Mouse (Mus musculus): ENCODE results near the gene Kpna4.

Kpna4 gene

GRCm38 (mm10) chr3:69126509-69127345, at the start of gene Kpna4:
Kpna4 (minus strand) TSS chr3:69127113.
- peak; percentile 97 for DNase-seq (ENCODE audit: low spot score)

DNA sequence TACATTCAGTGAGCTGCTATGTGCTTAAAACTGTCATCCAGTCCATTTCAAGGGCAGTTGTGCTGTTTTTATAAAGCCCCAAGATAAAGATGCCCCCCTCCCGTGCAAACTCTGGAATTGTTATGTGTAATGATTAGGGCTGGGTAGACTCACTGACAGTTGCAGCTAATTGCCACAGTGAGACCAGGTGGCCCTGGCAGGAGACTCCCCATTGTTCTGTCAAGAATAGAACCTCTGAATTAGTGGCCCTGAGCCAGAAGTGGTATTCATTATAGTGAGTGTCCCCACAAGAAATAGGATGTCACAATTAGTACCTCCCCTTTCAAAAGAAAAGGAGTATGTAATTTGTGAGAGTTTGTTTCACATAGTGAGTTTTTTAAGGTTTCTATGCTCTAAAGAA, 48.3 kb upstream of the Kpna4 start:
- DNase-seq (ENCODE audit: low spot score), result no peak

- DNase-seq (ENCODE audit: low spot score), result no peak
These were observed 44.2 kb upstream of the Kpna4 start for GRCm38 (mm10) chr3:69171123-69171522.

GRCm38 (mm10) chr3:69169796-69170195, 42.9 kb upstream of the Kpna4 start:
- no peak for DNase-seq (ENCODE audit: low spot score)

GRCm38 (mm10) chr3:69168724-69169123, 41.8 kb upstream of the Kpna4 start:
- no peak for DNase-seq (ENCODE audit: low spot score)

GRCm38 (mm10) chr3:69163057-69163456, 36.1 kb upstream of the Kpna4 start:
- no peak for DNase-seq (ENCODE audit: low spot score)

- no peak for DNase-seq (ENCODE audit: low spot score)
These were observed 33.5 kb upstream of the Kpna4 start for GRCm38 (mm10) chr3:69160429-69160828.

- no peak for DNase-seq (ENCODE audit: low spot score)
These were observed 32.6 kb upstream of the Kpna4 start for GRCm38 (mm10) chr3:69159501-69159900.

GRCm38 (mm10) chr3:69157886-69158285, 31.0 kb upstream of the Kpna4 start:
- no peak for DNase-seq (ENCODE audit: low spot score)

GRCm38 (mm10) chr3:69156484-69156883, 29.6 kb upstream of the Kpna4 start:
- DNase-seq (ENCODE audit: low spot score), result no peak

- DNase-seq (ENCODE audit: low spot score), result no peak
These were observed 27.8 kb upstream of the Kpna4 start for GRCm38 (mm10) chr3:69154691-69155090.

DNA sequence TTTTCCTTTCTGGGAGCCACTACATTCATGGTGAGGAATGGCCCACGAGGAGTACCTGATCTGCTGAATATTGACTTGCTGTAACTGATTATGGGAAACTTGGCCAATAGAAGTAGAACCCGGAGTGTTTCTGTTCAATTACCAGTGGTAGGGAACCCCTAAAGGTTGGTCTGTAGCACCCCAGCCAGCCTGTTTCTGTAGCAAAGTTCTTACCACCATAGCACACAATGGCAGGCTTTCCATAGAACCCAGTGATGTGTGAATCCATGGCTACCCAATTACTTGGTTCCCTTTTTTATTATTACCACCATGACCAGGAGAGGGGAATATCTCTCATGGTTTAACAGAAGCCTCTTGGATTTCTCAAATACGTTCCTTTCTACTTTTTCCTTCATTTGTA, 24.0 kb upstream of the Kpna4 start:
- no peak for DNase-seq (ENCODE audit: low spot score)

GRCm38 (mm10) chr3:69142372-69142994, 15.6 kb upstream of the Kpna4 start:
- DNase-seq (ENCODE audit: low spot score), result no peak

DNA sequence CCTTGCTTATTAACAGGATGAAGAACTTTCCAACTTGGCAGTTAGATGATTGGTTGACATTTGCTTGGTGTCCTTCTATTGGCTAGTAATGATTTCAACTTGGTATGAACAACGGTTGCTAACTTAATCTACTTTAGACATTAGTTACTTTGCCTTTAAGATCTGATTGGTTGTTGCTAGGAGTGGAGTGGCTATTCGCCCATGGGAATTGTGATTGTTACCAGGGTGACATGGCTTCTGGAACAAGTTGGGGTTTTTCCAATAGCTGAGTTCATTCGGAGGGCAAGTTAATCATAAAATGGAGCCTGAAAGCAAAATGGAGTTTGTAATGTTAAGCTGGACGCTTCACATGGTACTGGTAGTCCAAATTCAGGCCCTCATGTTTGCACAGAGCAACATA, 13.9 kb upstream of the Kpna4 start:
- DNase-seq (ENCODE audit: low spot score), result no peak

DNA sequence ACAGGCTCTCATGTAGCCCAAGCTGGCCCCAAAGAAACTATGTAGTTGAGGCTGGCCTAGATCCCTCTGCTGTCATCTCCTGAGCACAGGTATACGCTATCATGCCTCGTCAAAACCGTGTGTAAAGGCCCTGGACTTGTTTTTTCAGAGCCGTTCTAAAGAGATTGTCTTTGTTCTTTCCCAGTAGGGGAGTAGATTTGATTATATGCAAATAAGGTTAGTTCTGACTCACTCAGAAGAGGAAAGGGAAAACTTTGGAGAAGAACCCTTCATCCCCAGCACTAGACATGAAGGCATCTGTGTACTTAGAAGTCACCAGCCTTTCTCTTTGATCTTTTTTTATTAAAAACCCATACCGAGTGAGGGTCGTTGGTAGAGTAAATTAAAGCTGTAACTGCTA, 9.1 kb upstream of the Kpna4 start:
- no peak for DNase-seq (ENCODE audit: low spot score)

DNA sequence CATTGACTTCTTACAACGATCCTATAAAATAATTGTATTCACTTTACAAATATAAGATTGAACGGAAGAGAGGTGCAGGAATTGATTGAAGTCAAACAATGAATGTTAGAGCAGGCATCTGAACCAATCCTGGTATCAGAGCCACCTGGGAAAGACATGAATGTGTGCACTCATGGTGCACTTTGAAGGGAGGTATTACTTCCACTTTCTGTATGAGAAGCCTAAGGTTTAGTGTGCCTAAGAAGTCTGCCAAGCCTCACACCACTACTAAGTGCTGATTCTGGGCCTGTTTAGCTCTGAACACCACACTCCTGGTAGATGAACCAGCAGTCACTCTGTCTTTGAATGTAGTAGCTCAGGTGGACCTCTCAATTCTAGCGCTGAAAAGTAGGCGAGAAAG, 4.1 kb upstream of the Kpna4 start:
- no peak for DNase-seq (ENCODE audit: low spot score)

- DNase-seq (ENCODE audit: low spot score), result peak; percentile 16
These were observed 780 bp upstream of the Kpna4 start for GRCm38 (mm10) chr3:69127693-69128092.

DNA sequence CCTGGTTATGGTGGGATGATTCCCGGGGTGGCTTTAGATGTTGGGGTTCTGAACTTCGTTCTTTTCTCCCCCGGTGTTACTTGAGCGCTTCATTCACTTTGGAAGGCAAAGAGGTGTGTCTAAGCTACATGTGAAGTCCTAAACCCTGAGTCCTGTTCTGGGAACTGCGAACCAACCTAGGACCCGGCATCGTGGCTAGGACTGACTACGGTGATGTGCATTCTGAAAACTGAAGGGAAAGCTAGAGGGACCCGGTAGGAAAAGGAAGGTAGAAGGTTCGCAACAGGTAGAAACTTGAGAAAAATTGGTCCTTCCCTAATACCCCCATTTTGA, 399 bp upstream of the Kpna4 start:
- DNase-seq (ENCODE audit: low spot score), result no peak

DNA sequence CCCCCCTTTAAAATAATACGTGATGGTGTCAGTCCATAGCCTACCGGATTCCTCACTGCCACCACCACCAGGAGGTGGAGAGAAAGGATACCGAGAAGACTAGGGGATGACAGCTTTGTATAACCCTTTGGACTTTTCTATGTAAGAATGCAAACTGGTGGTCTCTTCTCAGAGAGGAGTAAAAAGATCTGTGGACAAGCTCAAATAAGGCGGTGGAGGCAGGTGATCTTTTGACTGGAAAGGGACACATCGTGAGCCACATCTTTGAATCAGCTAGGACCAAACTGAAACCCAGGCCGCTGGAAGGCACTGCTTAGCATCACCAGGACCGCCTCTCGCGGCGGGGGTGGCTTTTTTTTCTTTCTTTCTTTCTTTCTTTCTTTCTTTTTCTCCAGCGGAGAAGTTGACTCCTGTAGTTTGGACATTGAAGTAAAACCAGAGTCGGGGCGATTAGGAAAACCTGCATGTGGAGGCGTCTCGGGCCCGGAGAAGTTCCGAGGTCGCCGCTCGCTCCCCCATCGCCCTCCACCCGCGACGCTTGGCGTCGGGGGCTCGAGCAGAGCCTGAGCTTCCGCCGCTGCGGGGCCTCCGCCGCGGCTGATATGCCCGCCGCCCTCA, 913 bp downstream of the Kpna4 start:
- DNase-seq (ENCODE audit: low spot score), result peak; percentile 63

- DNase-seq (ENCODE audit: low spot score), result no peak
These were observed 1.5 kb downstream of the Kpna4 start for GRCm38 (mm10) chr3:69125461-69125860.

DNA sequence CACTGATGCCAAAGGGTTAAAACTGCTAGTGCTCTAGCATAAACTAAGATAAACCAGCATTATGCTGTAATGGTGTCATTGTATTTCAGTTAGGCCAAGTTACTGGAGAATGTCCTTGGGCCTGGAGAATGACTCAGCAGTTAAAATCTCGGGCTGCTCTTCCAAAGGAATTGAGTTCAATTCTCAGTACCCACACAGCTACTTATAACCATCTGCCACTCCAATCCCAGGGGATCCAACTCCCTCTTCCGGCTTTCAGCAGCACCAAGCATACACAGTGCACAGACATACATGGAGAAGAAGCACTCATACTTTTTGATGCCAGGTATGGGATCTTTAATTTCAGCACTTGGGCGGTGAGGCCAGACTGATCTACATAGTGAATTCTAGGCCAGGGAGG, 8.1 kb downstream of the Kpna4 start:
- DNase-seq (ENCODE audit: low spot score), result no peak

- no peak for DNase-seq (ENCODE audit: low spot score)
These were observed 12.2 kb downstream of the Kpna4 start for GRCm38 (mm10) chr3:69114760-69115159.

DNA sequence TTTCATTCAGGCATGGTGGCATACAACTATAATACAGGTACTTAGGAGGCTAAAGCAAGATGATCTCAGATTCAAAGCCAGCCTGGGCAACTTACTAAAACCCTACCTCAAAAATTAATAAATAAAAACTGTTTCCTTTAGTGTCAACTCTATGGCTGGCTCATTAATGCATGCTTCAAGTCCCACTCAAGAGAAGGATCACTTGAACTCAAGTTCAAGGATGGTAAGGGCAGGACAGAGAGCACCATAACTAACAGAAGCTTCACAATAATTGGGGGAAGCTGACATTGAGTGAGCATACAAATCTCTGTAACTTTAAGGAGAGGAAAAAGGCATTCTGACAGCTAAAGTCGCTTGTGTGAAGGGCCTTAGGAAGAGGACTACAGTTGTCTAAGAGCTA, 13.0 kb downstream of the Kpna4 start:
- DNase-seq (ENCODE audit: low spot score), result no peak
